In the genomic region with DNA sequence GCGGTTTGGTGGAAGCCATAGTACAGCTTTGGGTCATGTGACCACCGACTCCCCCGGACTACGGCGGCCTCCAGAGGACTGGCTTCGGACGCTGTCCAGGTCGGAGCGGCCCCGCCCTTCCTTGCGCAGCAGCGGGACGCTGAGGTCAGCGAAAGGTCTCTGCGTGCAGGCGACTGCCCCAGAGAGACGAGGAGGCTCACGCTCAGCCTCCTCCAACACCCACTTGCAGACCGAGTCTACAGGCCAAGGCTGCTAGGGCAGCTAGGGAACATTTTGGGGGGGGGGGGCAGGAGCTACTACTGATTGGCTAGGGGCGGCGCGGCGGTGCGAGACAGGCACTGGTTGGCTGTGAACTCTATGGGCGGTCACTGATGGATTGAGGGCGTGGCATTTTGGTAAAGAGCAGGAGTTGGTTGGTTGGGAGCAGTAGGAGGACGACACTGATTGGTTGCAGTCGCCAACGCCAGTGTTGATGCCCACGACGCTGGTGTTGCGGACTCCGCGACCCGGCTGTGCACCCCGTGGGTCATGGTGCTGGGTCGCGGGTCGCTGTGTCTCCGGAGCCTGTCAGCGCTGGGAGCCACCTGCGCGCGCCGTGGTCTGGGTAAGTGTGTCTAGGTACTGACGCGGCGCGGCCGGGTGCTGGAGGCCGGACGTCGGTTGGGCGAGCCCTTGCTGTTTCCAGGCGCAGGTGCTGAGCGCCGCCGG, we compare ENCODE assay signal across 8 mouse cellular contexts. TPM values are rescaled to one million over a fixed set of nuclear protein-coding genes. Genes with fewer than 3 reads are reported as not detected.
DNase-seq lines count a peak whose midpoint lies in the region; ATAC-seq and TF ChIP-seq lines count a peak whose summit lies in the region.

Fahd1 (minus strand) TSS at position 300 of the 708 bp plus-strand sequence.

- peak; percentile 100 for ATAC-seq in embryonic facial prominence, embryonic 15.5 days (ENCODE audit: insufficient number of reproducible peaks, low FRiP score, low TSS enrichment, low read depth)
- peak; percentile 100 for ATAC-seq in limb, embryonic 14.5 days (ENCODE audit: low FRiP score, low read depth)
- ATAC-seq in midbrain, postnatal 0 days (ENCODE audit: low FRiP score) = peak; percentile 100

- H3K4me1 ChIP-seq in bone marrow, adult 2 months (ENCODE audit: control insufficient read depth, insufficient read depth, low read length) = no peaks in the 10 kb centered on the region; the same call in 1 of the 2 replicates
- peaks cover 20% of the 10 kb centered on the region for H3K4me1 ChIP-seq in embryonic facial prominence, embryonic 15.5 days
- peaks cover 11% of the 10 kb centered on the region for H3K4me1 ChIP-seq in limb, embryonic 14.5 days (ENCODE audit: control insufficient read depth, insufficient read depth, low read length)
- peaks cover 6% of the 10 kb centered on the region; the same call in 1 of the 2 replicates for H3K4me1 ChIP-seq in midbrain, postnatal 0 days (ENCODE audit: insufficient read depth, low read length)

- H3K27ac ChIP-seq in bone marrow, adult 2 months (ENCODE audit: control insufficient read depth, insufficient read depth, low read depth, low read length, poor library complexity) = peak within 1 kb of the TSS; percentile 96
- H3K27ac ChIP-seq in embryonic facial prominence, embryonic 15.5 days (replicated peaks) = peak within 1 kb of the TSS; percentile 93
- peak within 1 kb of the TSS; percentile 81 for H3K27ac ChIP-seq in limb, embryonic 14.5 days (replicated peaks; ENCODE audit: low read depth, low read length)
- H3K27ac ChIP-seq in midbrain, postnatal 0 days (ENCODE audit: low read depth, low read length) = peak within 1 kb of the TSS; percentile 93

- peak within 1 kb of the TSS; percentile 65 for H3K9ac ChIP-seq in embryonic facial prominence, embryonic 15.5 days
- H3K9ac ChIP-seq in limb, embryonic 14.5 days (ENCODE audit: low read depth, low read length, severe bottlenecking) = peak within 1 kb of the TSS; percentile 66
- peak within 1 kb of the TSS; percentile 80 for H3K9ac ChIP-seq in midbrain, postnatal 0 days (replicated peaks; ENCODE audit: low read length, poor library complexity, severe bottlenecking)

- TF ChIP-seq POLR2A in bone marrow, adult 2 months (IDR thresholded peaks at IDR 0.05; ENCODE audit: borderline replicate concordance, control insufficient read depth, low read depth, low read length) = peak; percentile 91
- TF ChIP-seq POLR2A in limb, embryonic 14.5 days (IDR thresholded peaks at IDR 0.05; ENCODE audit: borderline replicate concordance, extremely low read depth, insufficient read depth, insufficient read length) = 0 out of 2 replicates have a peak, but pooled peaks have one; percentile 44

- no peak for TF ChIP-seq CTCF in bone marrow, adult 2 months (IDR thresholded peaks at IDR 0.05; ENCODE audit: control insufficient read depth, insufficient read depth, low read length)
- peak; percentile 20; the same call in 1 of the 2 replicates for TF ChIP-seq CTCF in midbrain, postnatal 0 days (IDR thresholded peaks at IDR 0.05)

- H3K4me2 ChIP-seq in embryonic facial prominence, embryonic 15.5 days (replicated peaks) = peak within 1 kb of the TSS; percentile 96
- H3K4me2 ChIP-seq in limb, embryonic 14.5 days (replicated peaks; ENCODE audit: low read depth, low read length, severe bottlenecking) = peak within 1 kb of the TSS; percentile 95
- peak within 1 kb of the TSS; percentile 95 for H3K4me2 ChIP-seq in midbrain, postnatal 0 days (ENCODE audit: low read depth, low read length, poor library complexity, severe bottlenecking)

- WGBS in bone marrow, adult 2 months = under 1% methylated on average over 58 of the region's 58 CpGs
- WGBS in embryonic facial prominence, embryonic 15.5 days = under 1% methylated on average over 58 of the region's 58 CpGs
- under 1% methylated on average over 49 of the region's 58 CpGs for WGBS in limb, embryonic 14.5 days
- whole genome bisulfite sequencing in midbrain, postnatal 0 days = under 1% methylated on average over 58 of the region's 58 CpGs

- H3K36me3 ChIP-seq in embryonic facial prominence, embryonic 15.5 days = peaks cover 15% of the 10 kb centered on the region
- H3K36me3 ChIP-seq in limb, embryonic 14.5 days (ENCODE audit: control insufficient read depth, insufficient read depth, low read length) = peaks cover 13% of the 10 kb centered on the region
- peaks cover 8% of the 10 kb centered on the region; the same call in 1 of the 2 replicates for H3K36me3 ChIP-seq in midbrain, postnatal 0 days (ENCODE audit: insufficient read depth, low read length)

- H3K4me3 ChIP-seq in bone marrow, adult 2 months (replicated peaks; ENCODE audit: control insufficient read depth, low read depth, low read length) = peak within 1 kb of the TSS; percentile 93
- H3K4me3 ChIP-seq in embryonic facial prominence, embryonic 15.5 days (replicated peaks) = peak within 1 kb of the TSS; percentile 83
- peak within 1 kb of the TSS; percentile 66 for H3K4me3 ChIP-seq in limb, embryonic 14.5 days (replicated peaks; ENCODE audit: low read length)
- peak within 1 kb of the TSS; percentile 84 for H3K4me3 ChIP-seq in midbrain, postnatal 0 days (ENCODE audit: low read depth, low read length)

- peaks cover 5% of the 10 kb centered on the region for H3K27me3 ChIP-seq in embryonic facial prominence, embryonic 15.5 days
- H3K27me3 ChIP-seq in limb, embryonic 14.5 days (ENCODE audit: control insufficient read depth, insufficient read depth, low read length) = no peaks in the 10 kb centered on the region
- no peaks in the 10 kb centered on the region for H3K27me3 ChIP-seq in midbrain, postnatal 0 days (ENCODE audit: insufficient read depth, low read length)

- DNase-seq in 416B (ENCODE audit: low read depth) = peak; percentile 99
- DNase-seq in heart, adult 8-10 months (ENCODE audit: low spot score) = peak; percentile 98
- DNase-seq in kidney, adult 9 months = peak; percentile 99
- peak; percentile 99 for DNase-seq in limb, embryonic 14.5 days (ENCODE audit: low spot score)
- DNase-seq in midbrain, postnatal 0 days (ENCODE audit: low spot score) = peak; percentile 99
- peak; percentile 87 to 88 for DNase-seq in spleen, postnatal 14 days (ENCODE audit: low spot score in 2 of 2)

- no peaks in the 10 kb centered on the region for H3K9me3 ChIP-seq in embryonic facial prominence, embryonic 15.5 days (replicated peaks)
- H3K9me3 ChIP-seq in limb, embryonic 14.5 days (ENCODE audit: control insufficient read depth, low read length) = no peaks in the 10 kb centered on the region
- H3K9me3 ChIP-seq in midbrain, postnatal 0 days (ENCODE audit: low read length) = no peaks in the 10 kb centered on the region

RNA-seq across cellular contexts. Expression of gene Fahd1, which starts in this region (rescaled TPM):
- polyA plus RNA-seq in bone marrow, adult 2 months (2011; ENCODE audit: insufficient read depth, insufficient read length, low replicate concordance, missing spikeins) = 51.5 and 67.1 TPM in 2 replicates
- polyA plus RNA-seq in embryonic facial prominence, embryonic 15.5 days (2015; fragmentation: Nextera tagmentation; extraction: Ambion mirVana) = 19.1 and 19.8 TPM in 2 replicates
- total RNA-seq in heart, adult 8-10 months (2022) = 10 to 100 TPM; 85.1 to 94.4 (median 88.7) TPM
- 12.8 and 14.8 TPM in 2 replicates for polyA plus RNA-seq in limb, embryonic 14.5 days (2012; rRNA removed)
- polyA plus RNA-seq in limb, embryonic 14.5 days (2014; fragmentation: Nextera tagmentation; extraction: Ambion mirVana) = 16.5 and 17.4 TPM in 2 replicates
- total RNA-seq in midbrain, postnatal 0 days (2014; rRNA removed) = 11.7 and 14.0 TPM in 2 replicates
- polyA plus RNA-seq in midbrain, postnatal 0 days (2015; fragmentation: Nextera tagmentation; extraction: Ambion mirVana) = 18.2 and 20.8 TPM in 2 replicates

Comparison
In these comparisons a context has a peak if more than half of its experiments do, and no peak if none do; other contexts are left out.
1. Peak in every context shown above with its lines: DNase-seq, ATAC-seq, H3K4me3 ChIP-seq and H3K27ac ChIP-seq.